Mouse (Mus musculus): ENCODE measurements around the gene Kif1c.

DNA sequence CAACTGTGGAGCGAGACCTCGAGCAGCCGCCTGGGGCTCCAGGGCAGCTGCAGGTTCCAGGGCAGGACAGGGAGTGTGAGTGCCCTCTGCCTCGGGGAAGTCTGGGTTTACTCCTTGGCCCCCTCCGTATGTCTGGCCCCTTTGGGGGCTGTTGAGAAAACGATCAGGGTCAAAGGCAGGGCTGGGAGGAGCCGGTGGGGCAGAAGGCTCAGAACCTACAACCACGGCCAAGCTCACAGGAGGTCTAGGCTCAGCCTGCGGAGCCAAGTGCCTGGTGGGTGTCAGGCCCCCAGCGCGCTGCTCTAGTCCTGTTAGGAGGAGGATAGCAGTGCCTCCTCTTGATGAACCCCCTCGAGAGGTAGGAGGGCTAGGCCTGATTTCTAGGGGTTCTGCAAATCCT is 19.2 kb upstream of the Kif1c start:
- TF ChIP-seq POLR2A (IDR thresholded peaks at IDR 0.05; ENCODE audit: low read depth, low read length) = no peak
- TF ChIP-seq CTCF (conservative IDR thresholded peaks at IDR 0.05; ENCODE audit: insufficient read depth, insufficient read length, low read depth, low read length) = no peak

Measured in kidney, adult 2 months (tissue).